In the genomic region with DNA sequence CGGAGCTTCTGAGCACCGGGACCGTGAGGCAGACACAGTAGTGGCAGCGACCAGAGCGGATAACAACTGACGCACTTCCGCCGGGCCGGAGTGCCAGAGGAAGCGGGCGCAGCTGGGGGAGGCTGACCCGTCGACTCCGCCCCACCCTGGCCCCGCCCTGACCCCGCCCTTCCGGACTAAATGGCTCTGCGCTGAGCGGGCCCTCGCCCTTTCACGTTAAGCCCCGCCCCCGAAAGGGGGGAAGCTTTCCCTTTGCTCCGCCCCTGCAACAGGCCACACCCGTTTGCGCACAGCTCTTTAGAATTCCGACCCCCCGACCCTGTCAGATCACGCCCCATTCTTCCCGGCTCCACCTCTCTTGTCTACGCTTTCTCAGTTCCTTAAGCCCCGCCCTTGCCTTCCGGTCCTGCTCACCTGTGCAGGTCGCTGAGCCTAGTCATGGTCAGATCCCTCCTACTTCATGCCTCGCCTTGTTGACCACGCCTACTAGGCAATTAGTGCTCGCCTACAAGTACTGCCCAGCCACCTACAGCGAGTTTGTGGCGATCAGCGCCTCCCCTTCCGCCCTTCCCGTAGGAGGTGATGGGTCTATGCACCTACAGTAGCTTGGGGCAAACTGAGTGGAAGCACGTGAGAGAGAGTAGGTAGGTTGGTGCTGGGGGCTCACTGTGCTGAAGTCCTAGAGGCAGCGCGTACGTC, we compare ENCODE assay signal across 8 mouse cellular contexts. TPM values are rescaled to one million over a fixed set of nuclear protein-coding genes. Genes with fewer than 3 reads are reported as not detected.
DNase-seq lines count a peak whose midpoint lies in the region; ATAC-seq and TF ChIP-seq lines count a peak whose summit lies in the region.

A gene (minus strand): TSS at position 68 of the 699 bp plus-strand sequence.

- peak within 1 kb of the TSS; percentile 94 for H3K4me3 ChIP-seq in heart, embryonic 12.5 days
- H3K4me3 ChIP-seq in kidney, postnatal 0 days (replicated peaks; ENCODE audit: low read depth, low read length): peak within 1 kb of the TSS; percentile 91
- H3K4me3 ChIP-seq in liver, embryonic 11.5 days (ENCODE audit: low read depth, low read length): peak within 1 kb of the TSS; percentile 98
- peak within 1 kb of the TSS; percentile 90 for H3K4me3 ChIP-seq in stomach, embryonic 14.5 days (ENCODE audit: low read depth, low read length)

- no peak for TF ChIP-seq CTCF in kidney, postnatal 0 days (IDR thresholded peaks at IDR 0.05; ENCODE audit: low read depth)

- no peaks in the 10 kb centered on the region for H3K9me3 ChIP-seq in heart, embryonic 12.5 days (replicated peaks)
- no peaks in the 10 kb centered on the region for H3K9me3 ChIP-seq in kidney, postnatal 0 days (replicated peaks; ENCODE audit: low read length)
- H3K9me3 ChIP-seq in liver, embryonic 11.5 days (ENCODE audit: control insufficient read depth, low read length): no peaks in the 10 kb centered on the region
- no peaks in the 10 kb centered on the region for H3K9me3 ChIP-seq in stomach, embryonic 14.5 days (ENCODE audit: control insufficient read depth, low read depth, low read length)

- peaks cover 5% of the 10 kb centered on the region for H3K27me3 ChIP-seq in heart, embryonic 12.5 days (replicated peaks)
- no peaks in the 10 kb centered on the region for H3K27me3 ChIP-seq in kidney, postnatal 0 days (ENCODE audit: insufficient read depth, low read length)
- no peaks in the 10 kb centered on the region for H3K27me3 ChIP-seq in liver, embryonic 11.5 days (replicated peaks; ENCODE audit: control insufficient read depth, insufficient read depth, low read length)
- H3K27me3 ChIP-seq in stomach, embryonic 14.5 days (ENCODE audit: control insufficient read depth, insufficient read depth, low read length): no peaks in the 10 kb centered on the region

- peaks cover 30% of the 10 kb centered on the region for H3K4me1 ChIP-seq in heart, embryonic 12.5 days (replicated peaks)
- H3K4me1 ChIP-seq in kidney, postnatal 0 days (replicated peaks; ENCODE audit: insufficient read depth, low read length): peaks cover 12% of the 10 kb centered on the region
- peaks cover 13% of the 10 kb centered on the region for H3K4me1 ChIP-seq in liver, embryonic 11.5 days (replicated peaks; ENCODE audit: control insufficient read depth, insufficient read depth, low read length)
- peaks cover 17% of the 10 kb centered on the region for H3K4me1 ChIP-seq in stomach, embryonic 14.5 days (ENCODE audit: control insufficient read depth, insufficient read depth, low read length)

- peak; percentile 97 for DNase-seq in CD4-positive helper T cell, adult 2 months (ENCODE audit: low read depth, low spot score)
- peak; percentile 79 for DNase-seq in brain, embryonic 18.5 days (ENCODE audit: low read depth, low spot score)
- peak; percentile 98 for DNase-seq in kidney, postnatal 0 days (ENCODE audit: low spot score)
- peak; percentile 97 for DNase-seq in liver, embryonic 11.5 days (ENCODE audit: low spot score)
- peak; percentile 97 for DNase-seq in naive thymus-derived CD4-positive, alpha-beta T cell, adult 2 months (ENCODE audit: low read depth)

- peak; percentile 83 for ATAC-seq in erythroid progenitor cell, adult 5-6 weeks (replicated peaks; ENCODE audit: low FRiP score, poor library complexity, severe bottlenecking)
- ATAC-seq in heart, embryonic 12.5 days (ENCODE audit: insufficient number of reproducible peaks, low FRiP score): peak; percentile 98
- peak; percentile 98 for ATAC-seq in kidney, postnatal 0 days (replicated peaks; ENCODE audit: low FRiP score, low read depth)
- ATAC-seq in liver, embryonic 11.5 days (replicated peaks; ENCODE audit: low FRiP score): peak; percentile 97
- ATAC-seq in stomach, embryonic 14.5 days (ENCODE audit: insufficient number of reproducible peaks, insufficient read depth, low FRiP score, low read depth): peak; percentile 98

- peak within 1 kb of the TSS; percentile 78 for H3K27ac ChIP-seq in heart, embryonic 12.5 days (ENCODE audit: poor library complexity, severe bottlenecking)
- H3K27ac ChIP-seq in kidney, postnatal 0 days: peak within 1 kb of the TSS; percentile 94
- peak within 1 kb of the TSS; percentile 76 for H3K27ac ChIP-seq in liver, embryonic 11.5 days (ENCODE audit: low read depth, low read length)
- no peak within 1 kb of the TSS for H3K27ac ChIP-seq in stomach, embryonic 14.5 days (ENCODE audit: low read length)

- H3K36me3 ChIP-seq in heart, embryonic 12.5 days: no peaks in the 10 kb centered on the region
- H3K36me3 ChIP-seq in kidney, postnatal 0 days (ENCODE audit: insufficient read depth, low read length): no peaks in the 10 kb centered on the region
- no peaks in the 10 kb centered on the region for H3K36me3 ChIP-seq in liver, embryonic 11.5 days (ENCODE audit: control insufficient read depth, insufficient read depth, low read length)
- no peaks in the 10 kb centered on the region for H3K36me3 ChIP-seq in stomach, embryonic 14.5 days (ENCODE audit: control insufficient read depth, insufficient read depth, low read length)

- H3K4me2 ChIP-seq in heart, embryonic 12.5 days: peak within 1 kb of the TSS; percentile 96
- H3K4me2 ChIP-seq in kidney, postnatal 0 days (ENCODE audit: low read length): peak within 1 kb of the TSS; percentile 79
- H3K4me2 ChIP-seq in liver, embryonic 11.5 days: peak within 1 kb of the TSS; percentile 96
- H3K4me2 ChIP-seq in stomach, embryonic 14.5 days (replicated peaks; ENCODE audit: low read depth, low read length): peak within 1 kb of the TSS; percentile 95

- H3K9ac ChIP-seq in heart, embryonic 12.5 days: peak within 1 kb of the TSS; percentile 92
- H3K9ac ChIP-seq in kidney, postnatal 0 days (ENCODE audit: low read depth, low read length): peak within 1 kb of the TSS; percentile 95
- H3K9ac ChIP-seq in liver, embryonic 11.5 days (ENCODE audit: low read depth, low read length): peak within 1 kb of the TSS; percentile 91
- peak within 1 kb of the TSS; percentile 72 for H3K9ac ChIP-seq in stomach, embryonic 14.5 days (replicated peaks; ENCODE audit: low read depth, low read length)

- WGBS in heart, embryonic 12.5 days: 2% methylated on average over 41 of the region's 46 CpGs
- under 1% methylated on average over 36 of the region's 46 CpGs for WGBS in kidney, postnatal 0 days
- WGBS in liver, embryonic 11.5 days: under 1% methylated on average over 30 of the region's 46 CpGs
- WGBS in stomach, embryonic 14.5 days: under 1% methylated on average over 35 of the region's 46 CpGs

RNA-seq across cellular contexts. Expression of the gene that starts here (rescaled TPM):
- 12.6 and 32.4 TPM in 2 replicates for total RNA-seq in erythroid progenitor cell, adult 5-6 weeks (2015; ENCODE audit: low replicate concordance)
- total RNA-seq in erythroid progenitor cell, adult 5-6 weeks (2017; ENCODE audit: low replicate concordance): 13.6 and 17.1 TPM in 2 replicates
- 14.4 and 14.8 TPM in 2 replicates for polyA plus RNA-seq in heart, embryonic 12.5 days (2016; fragmentation: Nextera tagmentation; extraction: Ambion mirVana)
- polyA plus RNA-seq in kidney, postnatal 0 days (2015; fragmentation: Nextera tagmentation; extraction: Ambion mirVana): 11.8 and 14.0 TPM in 2 replicates
- polyA plus RNA-seq in liver, embryonic 11.5 days (2014; fragmentation: Nextera tagmentation; extraction: Ambion mirVana): 12.9 and 13.8 TPM in 2 replicates
- polyA plus RNA-seq in stomach, embryonic 14.5 days (2014; fragmentation: Nextera tagmentation; extraction: Ambion mirVana): 8.6 and 9.8 TPM in 2 replicates
